Mouse (Mus musculus) regulatory T cell (primary cell): ENCODE results near the gene Barx1.

Source experiments
- in situ Hi-C: fragments of 300-600 bp; cut with MboI, MseI; formaldehyde crosslinking; loops from one replicate; pipeline ENCODE4 v1.15.1; 2025; ENCODE audit warnings: high pct_unique_total_duplicates

Barx1 gene

GRCm38 (mm10) chr13:48659254-48660220, 3.3 kb upstream of the Barx1 start:
- in situ Hi-C loops = loop anchor here (10.0 kb wide), 2 partner anchors 355 to 675 kb away; no protein-coding TSS in a partner anchor

GRCm38 (mm10) chr13:48660221-48660734, 2.5 kb upstream of the Barx1 start:
- in situ Hi-C loops = no loop called here

- in situ Hi-C loops = no loop called here
These were observed 2.1 kb upstream of the Barx1 start for GRCm38 (mm10) chr13:48660741-48661140.

GRCm38 (mm10) chr13:48661561-48661960, 1.2 kb upstream of the Barx1 start:
- in situ Hi-C loops = no loop called here

GRCm38 (mm10) chr13:48663211-48663987, 601 bp downstream of the Barx1 start:
- in situ Hi-C loops = no loop called here

- in situ Hi-C loops = no loop called here
These were observed 1.2 kb downstream of the Barx1 start for GRCm38 (mm10) chr13:48663988-48664339.

- in situ Hi-C loops = no loop called here
These were observed 2.3 kb downstream of the Barx1 start for GRCm38 (mm10) chr13:48664916-48665655.

- in situ Hi-C loops = no loop called here
These were observed 3.1 kb downstream of the Barx1 start for GRCm38 (mm10) chr13:48665656-48666597.

GRCm38 (mm10) chr13:48667461-48667860, 4.7 kb downstream of the Barx1 start:
- in situ Hi-C loops = no loop called here

- in situ Hi-C loops = no loop called here
These were observed 5.5 kb downstream of the Barx1 start for GRCm38 (mm10) chr13:48668091-48668975.

GRCm38 (mm10) chr13:48668976-48669534, 6.3 kb downstream of the Barx1 start:
- in situ Hi-C loops = no loop called here

GRCm38 (mm10) chr13:48672312-48672840, 9.6 kb downstream of the Barx1 start:
- in situ Hi-C loops = no loop called here

GRCm38 (mm10) chr13:48674609-48675008, 11.8 kb downstream of the Barx1 start:
- in situ Hi-C loops = no loop called here

GRCm38 (mm10) chr13:48679351-48679750, 16.6 kb downstream of the Barx1 start:
- in situ Hi-C loops = no loop called here

- in situ Hi-C loops = loop anchor here (10.0 kb wide), 1 partner anchor 1068 kb away; no protein-coding TSS in a partner anchor
These were observed 23.9 kb downstream of the Barx1 start for GRCm38 (mm10) chr13:48686666-48687065.

- in situ Hi-C loops = no loop called here
These were observed 29.2 kb downstream of the Barx1 start for GRCm38 (mm10) chr13:48691991-48692390.

GRCm38 (mm10) chr13:48694090-48695064, 31.6 kb downstream of the Barx1 start:
- in situ Hi-C loops = no loop called here
